Mouse (Mus musculus) erythroblast, embryonic 14.5 days (primary cell): Measurements from ENCODE around the gene Lrrc66.

Experiments used
- GATA1 ChIP-seq: IDR thresholded peaks from 2 replicates; pipeline ENCODE4 v1.6.1; 2012; ENCODE audit warnings: low read length, inconsistent platforms, mixed read lengths
- TAL1 ChIP-seq: IDR thresholded peaks from 3 replicates; pipeline ENCODE4 v1.6.1; 2012; ENCODE audit warnings: low read length, inconsistent platforms, mixed read lengths

GRCm38 (mm10) chr5:73602865-73603264 lies 29.5 kb downstream of the Lrrc66 start:
- TF ChIP-seq GATA1 (no peak), TAL1 (no peak)
